Mouse (Mus musculus): Measurements from ENCODE around the gene Zfp42.
A peak's percentile ranks its signal among the peaks of the same experiment; 100 is the strongest.
"Not testable (repeated sequence)": the region's sequence is repeated elsewhere in the genome, so short reads cannot be mapped to it uniquely, and the experiment has no call there.

Gene Zfp42

DNA sequence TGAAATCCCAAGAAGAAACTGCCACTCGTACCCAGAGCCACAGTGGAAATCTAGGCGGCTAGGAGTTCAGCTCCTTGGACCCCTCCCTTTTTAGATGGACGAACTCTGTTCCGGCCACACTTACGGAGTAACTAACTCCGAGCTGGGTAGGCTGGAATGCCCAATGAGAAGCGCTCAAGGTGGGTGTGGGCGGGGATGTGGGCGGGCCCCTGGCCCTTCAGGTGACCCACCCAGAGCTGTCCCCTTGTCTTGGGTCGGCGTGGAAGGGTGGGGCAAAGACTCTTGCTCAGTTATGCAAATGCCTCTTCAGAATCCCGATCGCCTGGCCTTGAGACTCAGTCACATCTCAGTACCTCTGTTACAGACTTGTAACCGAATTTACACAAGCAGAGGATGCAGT is at the start of gene Zfp42:
Gene Zfp42, minus strand, starts transcription at position 85 of the 400 bp plus-strand sequence.
- DNase-seq (ENCODE audit: low read depth, low spot score), result peak; percentile 100

DNA sequence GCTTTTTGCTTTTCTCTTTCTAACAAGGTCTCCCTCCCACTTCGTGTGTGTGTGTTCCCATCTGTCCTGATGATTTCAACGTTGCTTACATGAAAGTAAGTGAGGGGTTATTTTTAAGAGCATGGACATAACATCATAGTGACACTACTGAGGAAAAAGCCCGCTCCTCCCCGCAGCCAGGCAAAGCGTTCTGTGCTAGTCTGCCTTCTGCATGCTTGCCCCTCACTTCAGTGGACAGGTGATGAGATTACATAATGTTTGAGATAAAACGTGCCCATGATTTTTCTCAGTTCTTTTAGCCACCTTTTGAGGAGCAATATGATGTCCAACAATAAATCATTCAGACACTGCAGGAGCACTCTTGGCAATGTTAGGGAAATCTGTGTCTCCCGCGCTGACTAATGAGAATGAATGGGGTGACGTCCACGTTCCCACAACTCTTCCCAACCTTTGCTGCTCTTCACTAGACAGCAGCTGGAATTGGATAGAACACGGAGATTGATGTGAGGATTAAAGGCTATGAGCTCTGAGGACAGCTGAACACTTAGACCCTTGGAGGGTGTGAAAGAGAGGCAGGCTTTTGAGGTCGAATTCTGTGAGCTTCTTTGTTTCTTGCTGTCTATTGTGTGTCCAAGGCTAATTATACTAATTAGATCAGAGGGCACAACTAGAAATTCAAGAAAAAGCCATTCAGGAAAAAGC is 49.4 kb upstream of the Zfp42 start:
- no peak for DNase-seq (ENCODE audit: low read depth, low spot score)

DNA sequence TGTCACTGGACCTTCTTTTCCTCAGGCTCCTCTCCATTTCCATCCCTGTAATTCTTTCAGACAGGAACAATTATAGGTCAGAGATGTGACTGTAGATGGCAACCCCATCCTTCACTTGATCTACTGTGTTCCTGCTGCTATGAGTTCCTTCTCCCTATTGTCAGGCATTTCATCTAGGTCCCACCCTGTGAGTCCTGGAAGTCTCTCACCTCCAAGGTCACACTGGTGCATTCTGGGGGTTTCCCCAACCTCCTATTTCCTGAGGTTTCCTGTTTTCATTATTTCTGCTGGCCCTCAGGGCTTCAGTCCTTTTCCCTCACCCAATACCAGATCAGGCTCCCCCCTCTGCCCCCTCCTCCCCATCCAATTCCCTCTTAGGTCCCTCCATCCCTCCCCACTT is 45.5 kb upstream of the Zfp42 start:
- not testable (repeated sequence) for DNase-seq (ENCODE audit: low read depth, low spot score)

DNA sequence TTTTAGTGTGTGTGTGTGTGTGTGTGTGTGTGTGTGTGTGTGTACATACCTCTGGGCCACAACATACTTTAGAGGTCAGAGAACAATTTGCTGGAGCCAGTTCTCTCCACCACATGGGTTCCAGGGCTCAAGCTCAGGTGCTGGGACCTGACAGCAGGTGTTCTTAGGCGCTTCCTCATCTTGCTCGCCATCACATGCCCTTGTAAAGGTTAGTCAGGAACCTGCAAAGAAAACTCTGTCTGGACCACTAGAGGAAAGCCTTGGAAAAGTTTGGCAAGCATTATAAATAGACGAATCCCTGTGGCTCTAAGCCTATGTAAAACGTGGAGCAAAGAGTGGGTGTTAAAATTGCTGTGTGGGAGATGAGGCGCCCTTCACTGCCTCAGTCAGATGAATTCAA is 31.8 kb upstream of the Zfp42 start:
- DNase-seq (ENCODE audit: low read depth, low spot score), result no peak

DNA sequence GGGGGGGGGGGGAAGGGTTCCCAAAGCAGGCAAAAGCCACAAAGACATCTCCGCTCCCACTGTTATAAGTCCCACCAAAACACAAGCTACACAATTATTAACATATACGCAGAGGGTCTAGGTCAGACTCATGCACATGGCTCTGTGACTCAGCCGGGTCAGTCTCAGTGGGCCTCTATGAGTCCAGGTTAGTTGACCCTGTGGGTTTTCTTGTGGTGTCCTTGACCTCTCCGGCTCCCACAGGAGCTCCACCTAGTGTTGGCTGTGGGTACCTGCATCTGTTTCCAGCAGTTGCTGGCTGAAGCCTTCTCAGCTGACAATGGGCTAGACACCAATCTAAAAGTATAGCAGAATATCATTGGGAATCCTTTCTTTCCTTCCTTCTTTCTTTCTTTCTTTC is 26.7 kb upstream of the Zfp42 start:
- peak; percentile 89 for DNase-seq (ENCODE audit: low read depth, low spot score)

DNA sequence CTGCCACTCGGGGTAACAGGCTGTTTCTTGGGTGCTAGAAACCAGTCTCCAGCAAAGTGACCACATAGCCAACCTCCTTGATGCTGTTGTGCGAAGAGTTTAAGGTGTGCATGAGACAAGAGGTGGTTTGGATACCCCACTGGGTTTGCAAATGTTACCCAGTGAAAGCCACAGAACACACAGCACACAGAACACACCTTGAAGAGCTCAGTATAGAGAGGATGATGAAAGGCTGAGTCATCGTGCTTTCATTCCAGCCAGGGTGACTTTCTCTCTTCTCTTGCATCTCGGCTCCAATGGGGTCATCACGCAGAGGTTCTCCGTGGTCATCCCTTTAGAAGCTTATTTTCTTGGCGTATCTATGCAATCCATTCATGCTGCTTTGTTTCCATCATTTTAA is 24.9 kb upstream of the Zfp42 start:
- peak; percentile 54 for DNase-seq (ENCODE audit: low read depth, low spot score)

DNA sequence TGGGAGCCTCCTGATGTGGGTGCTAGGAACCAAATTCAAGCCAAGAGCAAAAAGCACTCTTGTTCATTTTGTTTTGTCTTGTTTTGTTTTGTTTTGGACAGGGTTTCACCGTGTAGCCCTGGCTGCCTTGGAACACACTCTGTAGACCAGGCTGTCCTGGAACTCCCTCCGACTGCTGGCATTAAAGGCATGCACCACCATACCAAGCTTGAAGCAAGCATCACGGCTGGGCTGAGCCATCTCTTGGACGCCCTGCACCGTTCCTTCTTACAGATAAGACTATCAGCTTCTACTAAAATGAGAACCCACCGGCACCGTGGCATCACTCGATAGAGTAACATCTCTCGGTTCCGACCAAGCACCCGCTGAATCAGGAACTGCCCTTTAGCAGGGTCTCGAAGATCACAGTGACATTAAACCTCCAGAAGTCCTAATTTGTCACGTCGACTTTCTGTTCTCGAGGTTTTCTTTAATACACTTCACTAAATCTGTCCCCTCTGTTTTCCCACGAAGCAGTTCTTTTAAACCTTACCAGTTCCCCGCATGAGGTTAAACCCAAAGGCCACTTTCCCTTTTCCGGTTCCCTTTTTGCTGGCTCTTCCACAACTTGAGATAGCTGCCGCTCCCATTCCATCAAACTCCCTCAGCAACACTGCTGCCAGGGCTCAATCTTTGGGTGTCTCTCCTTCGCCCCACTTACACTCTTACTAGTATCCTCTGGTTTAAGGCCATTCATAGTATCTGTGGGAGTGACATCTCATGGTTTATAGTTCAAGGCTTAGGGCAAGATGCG is 23.3 kb upstream of the Zfp42 start:
- DNase-seq (ENCODE audit: low read depth, low spot score), result no peak

DNA sequence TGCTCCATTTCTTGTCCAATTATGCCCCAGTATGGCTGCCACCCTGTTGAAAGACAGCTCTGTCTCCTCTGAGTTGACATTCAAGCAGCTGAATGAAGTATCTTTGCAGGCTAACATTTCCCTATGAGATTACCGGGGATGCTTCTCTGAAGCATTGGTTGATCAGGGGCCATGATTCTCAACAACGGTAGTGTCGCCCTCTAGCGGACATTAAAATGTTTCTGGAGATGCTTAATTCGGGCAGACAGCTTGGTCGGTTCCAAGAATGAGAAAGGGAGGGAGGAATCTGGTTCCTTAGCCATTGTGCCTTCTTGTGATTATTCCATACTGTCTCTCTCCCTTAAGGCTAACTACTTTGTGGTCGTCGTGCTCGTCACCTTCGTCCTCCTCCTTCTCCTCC is 21.9 kb upstream of the Zfp42 start:
- peak; percentile 93 for DNase-seq (ENCODE audit: low read depth, low spot score)

DNA sequence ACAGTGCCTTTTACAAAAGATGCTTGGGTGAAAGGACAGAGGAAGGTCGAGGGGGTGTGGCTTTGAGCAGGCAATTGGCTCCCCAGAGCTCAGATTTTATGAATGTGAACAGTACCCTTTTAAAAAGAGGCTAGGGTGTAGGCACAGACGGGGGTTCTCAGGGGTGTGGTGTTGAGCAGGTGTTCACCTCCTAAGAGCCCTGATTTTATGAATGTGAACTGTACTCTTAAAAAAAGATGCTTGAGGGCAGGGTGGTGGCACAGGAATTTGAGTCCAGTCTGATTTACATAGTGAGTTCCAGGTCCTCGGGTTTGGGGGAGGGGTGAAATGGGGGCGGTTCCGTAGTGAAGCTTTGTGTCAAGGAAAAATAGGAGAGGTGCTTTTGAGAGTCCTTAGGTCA is 14.0 kb upstream of the Zfp42 start:
- peak; percentile 99 for DNase-seq (ENCODE audit: low read depth, low spot score)

DNA sequence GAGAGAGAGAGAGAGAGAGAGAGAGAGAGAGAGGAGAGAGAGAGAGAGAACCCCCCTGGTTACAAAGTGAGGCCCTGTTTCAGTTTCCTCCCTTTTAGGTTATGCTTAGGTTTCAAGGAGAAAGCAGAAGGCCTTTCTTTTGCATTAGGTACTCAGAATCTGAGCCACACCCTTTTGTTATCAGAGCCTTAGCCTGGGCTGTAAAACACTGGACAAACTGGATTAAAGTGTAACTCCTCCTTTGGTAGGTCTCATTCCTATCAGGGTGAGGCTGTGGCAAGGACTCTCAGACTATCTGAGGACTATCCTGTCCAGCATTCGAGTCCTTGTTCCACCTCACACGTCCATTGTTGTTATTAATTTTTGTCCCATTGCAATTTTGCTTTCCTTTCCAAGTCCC is 1.4 kb upstream of the Zfp42 start:
- DNase-seq (ENCODE audit: low read depth, low spot score), result peak; percentile 37

DNA sequence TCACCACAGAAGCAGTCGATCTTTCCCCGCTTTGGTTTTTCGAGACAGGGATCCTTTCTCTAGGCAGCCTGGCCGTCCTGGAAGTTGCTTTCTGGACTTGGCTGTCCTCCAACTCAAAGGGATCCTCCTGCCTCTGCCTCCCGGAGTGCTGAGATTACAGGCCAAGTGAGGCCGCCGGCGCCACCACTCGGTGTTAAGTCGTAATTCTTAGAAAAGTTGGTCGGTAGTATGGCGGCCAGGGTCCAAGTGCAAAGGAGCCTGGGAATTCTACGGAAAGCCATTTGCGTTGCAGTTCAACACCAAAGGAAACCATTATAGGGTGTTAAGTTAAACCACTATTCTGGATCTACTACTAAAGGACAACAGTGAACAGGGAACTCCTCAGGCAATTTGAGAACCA is 1.1 kb downstream of the Zfp42 start:
- DNase-seq (ENCODE audit: low read depth, low spot score), result peak; percentile 95

DNA sequence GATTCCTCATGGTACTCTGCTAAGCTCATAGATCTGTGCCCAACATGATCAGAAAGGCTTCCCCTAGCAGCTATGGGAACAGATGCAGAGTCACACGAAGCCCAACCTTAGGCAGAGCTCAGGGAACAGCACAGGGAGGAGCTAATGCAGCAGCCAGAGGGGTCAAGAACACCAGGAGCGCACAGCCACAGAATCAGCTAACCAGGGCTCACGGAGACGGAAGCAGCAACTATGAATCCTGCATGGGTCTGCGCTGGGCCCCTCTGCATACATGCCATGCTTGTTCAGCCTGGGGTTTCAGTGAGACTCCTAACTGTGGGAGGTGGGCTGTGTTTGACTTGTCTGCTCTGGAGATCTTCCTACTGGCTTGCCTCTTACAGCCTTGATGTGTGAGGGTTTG is 7.0 kb downstream of the Zfp42 start:
- DNase-seq (ENCODE audit: low read depth, low spot score), result peak; percentile 67

DNA sequence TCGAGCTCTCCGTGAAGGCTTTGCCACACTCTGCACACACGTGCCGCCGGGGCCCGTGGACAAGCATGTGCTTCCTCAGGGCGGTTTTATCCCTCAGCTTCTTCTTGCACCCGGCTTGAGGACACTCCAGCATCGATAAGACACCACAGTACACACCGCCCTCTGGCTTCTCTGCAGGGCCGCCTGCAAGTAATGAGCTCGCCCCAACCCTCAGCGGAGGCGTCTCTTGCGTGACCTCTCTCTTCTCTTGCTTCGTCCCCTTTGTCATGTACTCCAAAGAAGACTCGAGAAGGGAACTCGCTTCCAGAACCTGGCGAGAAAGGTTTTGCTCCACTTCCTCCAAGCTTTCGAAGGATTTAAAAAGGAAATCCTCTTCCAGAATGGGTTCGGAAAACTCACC is 11.0 kb downstream of the Zfp42 start:
- peak; percentile 67 for DNase-seq (ENCODE audit: low read depth, low spot score)

DNA sequence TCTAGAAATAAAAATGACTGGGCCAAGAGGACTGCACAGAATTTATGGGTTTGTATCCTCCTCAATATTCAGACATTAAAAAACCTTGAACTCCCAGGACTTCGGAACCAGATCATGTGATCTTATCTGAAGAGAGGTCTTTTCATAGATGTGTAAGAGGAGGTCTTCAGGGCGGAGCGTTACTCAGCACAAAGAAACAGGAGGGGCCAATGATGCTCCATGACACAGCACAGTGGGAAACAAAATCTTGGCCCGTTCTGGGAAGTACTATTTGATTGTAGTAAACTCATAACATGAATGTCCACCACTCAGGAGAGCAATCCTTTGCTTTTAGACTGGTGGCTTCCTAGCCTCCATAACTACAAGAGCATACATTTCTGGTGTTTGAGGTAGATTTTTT is 12.6 kb downstream of the Zfp42 start:
- peak; percentile 77 for DNase-seq (ENCODE audit: low read depth, low spot score)

DNA sequence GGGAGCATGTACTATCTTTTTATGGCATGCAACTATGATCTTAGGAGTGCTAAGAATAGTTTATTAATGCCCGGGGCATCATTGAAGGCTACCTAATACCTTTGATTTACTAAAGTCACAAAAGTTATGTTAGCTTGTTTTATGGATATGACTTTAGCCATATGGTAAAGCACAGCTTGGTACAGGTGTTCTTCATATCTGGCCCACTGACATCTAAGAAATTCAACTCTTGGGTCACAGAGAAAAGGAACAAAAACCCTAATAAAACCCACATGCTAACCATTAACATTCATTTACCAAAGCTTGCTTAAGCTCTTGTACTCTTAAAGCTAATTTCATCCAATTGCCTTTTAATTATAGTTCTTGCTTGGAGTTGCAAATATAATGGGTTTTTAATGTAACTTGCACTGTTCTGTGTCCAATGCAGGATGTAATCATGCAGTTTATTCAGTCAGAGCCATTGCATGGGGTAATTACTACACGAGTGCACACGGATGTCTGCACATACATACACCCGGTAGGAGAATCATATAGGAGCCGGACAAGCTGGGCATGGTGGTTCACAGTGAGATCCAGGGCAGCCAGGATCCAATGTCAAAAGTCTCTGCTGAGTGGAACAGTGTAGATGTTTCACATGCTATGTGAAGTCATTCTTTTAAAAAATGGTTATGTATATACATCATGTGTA is 16.2 kb downstream of the Zfp42 start:
- DNase-seq (ENCODE audit: low read depth, low spot score), result peak; percentile 43

DNA sequence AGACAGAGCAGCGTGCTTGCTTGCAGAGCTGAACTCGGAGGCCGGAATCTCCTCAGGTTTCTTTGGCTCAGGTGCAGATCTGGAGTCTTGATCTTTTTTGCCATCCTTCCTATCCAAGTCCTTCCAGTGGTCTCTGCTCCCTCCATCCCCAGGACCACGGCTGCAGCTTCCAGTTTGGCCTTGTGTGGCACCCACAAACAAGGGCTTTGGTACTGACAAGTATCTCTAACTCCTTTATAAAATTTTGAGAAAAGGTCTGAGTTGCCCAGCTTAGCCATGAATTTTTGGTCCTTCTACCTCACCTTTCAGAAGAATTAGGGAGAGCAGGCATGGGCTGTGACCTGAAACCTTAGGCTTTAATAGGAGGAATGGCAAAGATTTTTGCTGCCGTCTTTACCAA is 17.0 kb downstream of the Zfp42 start:
- peak; percentile 66 for DNase-seq (ENCODE audit: low read depth, low spot score)

DNA sequence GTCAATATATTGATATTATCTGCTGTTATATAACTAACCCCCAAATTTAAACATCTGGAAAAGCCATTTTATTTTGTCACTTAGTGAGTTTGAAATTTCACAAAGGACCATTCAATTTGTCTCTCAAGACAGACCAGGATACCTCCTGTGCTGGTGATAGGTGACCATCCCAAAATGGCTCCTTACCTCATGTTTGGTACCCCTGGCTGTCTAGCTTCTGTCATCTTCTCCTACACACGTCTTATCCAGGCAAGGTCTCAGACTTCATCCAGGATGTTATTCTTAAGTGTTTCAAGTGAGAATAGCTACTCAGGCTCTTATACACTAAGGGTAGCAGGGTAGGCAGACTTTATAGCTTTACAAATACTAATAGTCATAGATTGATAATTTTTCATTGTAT is 17.9 kb downstream of the Zfp42 start:
- DNase-seq (ENCODE audit: low read depth, low spot score), result peak; percentile 59

DNA sequence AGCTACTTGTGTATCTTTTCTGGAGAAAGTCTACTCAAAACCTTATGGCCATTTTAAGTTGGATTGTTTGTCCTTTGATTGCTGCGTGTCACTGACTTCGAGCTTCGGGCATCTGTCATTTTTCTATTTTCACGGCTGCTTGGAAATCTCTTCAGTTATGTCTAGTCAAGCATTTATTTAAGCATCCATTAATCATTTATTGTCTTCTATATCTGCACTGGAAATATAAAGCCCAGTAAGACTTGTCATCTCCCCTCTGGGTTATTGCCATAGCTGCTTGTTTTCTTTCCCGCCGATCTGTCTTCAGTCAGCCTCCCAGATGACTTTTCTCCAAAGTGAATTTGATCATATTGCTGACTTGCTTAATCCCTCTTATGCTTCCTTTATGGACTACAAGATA is 19.3 kb downstream of the Zfp42 start:
- DNase-seq (ENCODE audit: low read depth, low spot score), result peak; percentile 81

DNA sequence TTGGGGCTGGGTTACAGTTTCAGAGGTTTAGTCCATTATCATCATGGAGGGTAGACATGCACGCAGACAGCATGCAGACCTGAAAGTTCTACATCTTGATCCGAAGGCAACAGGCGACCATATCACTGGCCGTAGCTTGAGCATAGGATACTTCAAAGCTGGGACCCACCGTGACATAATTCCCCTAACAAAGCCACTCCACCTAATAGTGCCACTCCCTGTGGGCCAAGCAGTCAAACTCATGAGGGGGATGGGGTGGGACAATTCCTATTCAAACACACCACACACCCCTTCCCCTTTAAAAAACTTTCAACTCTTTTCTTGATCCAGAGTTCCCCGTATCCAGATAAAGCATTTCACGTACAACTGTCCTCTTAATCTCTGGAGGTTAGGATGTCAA is 23.5 kb downstream of the Zfp42 start:
- DNase-seq (ENCODE audit: low read depth, low spot score), result no peak

DNA sequence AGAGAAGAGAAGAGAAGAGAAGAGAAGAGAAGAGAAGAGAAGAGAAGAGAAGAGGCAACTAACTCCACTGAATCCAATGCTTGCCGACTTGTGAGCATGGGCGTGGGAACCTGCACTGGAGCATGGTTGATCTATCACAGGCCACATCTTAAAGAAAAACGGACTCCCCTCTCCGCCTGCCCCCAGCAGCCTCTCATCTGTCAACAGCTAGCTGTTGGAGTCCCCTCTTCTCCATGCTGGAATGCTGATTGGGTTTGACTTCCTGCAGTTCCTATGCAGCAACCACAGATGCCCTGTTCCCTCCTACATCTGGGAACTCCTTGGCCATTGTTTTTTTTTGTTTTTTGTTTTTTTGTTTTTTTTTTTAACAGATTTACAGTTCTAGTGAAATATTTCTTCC is 28.4 kb downstream of the Zfp42 start:
- DNase-seq (ENCODE audit: low read depth, low spot score), result peak; percentile 15

DNA sequence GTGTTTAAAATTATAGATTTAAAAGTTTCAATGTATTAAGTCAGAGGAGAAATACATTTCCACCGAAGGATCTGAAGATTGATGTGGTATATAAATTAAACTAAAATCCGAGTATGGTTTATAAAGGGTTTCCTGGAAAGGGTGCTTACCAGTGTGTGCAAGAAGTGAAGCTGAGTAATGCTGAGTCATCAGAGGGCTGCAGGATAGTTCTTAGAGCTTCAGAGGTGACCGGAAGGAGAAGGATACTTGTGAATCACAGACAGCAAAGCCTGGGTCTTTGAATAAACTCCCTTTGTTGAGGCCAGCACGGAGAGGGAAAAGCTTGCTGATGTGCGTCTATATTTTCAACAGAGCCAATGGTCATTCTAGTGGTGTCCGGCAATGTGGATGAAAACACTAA is 45.8 kb downstream of the Zfp42 start:
- DNase-seq (ENCODE audit: low read depth, low spot score), result peak; percentile 15

DNA sequence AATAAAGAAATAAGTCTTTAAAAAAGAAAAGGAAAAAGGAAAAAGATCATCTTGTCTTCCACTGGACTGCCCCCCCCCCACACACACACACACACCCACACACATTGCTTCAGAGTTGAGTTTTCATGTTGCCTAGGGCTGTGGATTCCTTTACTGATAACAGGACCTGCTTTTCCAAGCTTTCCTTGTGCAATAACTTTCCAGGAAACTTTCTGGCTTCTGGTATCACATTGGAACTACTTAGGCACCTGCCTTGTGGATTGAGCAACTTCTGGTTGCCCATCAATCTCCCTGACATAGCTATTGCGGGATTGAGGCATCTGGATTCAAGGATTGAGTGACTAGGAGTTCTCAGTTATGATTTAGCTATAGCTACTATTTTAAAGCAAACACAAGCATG is 48.9 kb downstream of the Zfp42 start:
- DNase-seq (ENCODE audit: low read depth, low spot score), result no peak

DNA sequence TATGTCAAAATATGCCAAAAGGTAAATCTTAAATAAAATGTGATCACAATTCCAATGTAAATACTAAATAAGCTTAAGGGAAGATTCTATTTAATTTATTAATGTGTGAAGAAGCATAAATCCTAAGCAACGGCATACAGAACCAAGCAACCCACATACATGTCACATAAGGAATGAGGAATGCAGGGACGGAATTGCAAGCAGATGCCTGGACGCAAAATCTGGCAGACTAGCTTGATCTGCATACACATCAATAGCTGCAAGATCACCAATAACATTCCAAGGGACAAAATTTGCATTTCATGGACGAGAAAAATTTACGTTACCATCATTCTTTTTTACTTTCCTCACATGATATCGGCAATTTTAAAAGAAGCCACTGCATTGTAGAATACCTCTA is 51.1 kb downstream of the Zfp42 start:
- no peak for DNase-seq (ENCODE audit: low read depth, low spot score)
